Mouse (Mus musculus) limb, embryonic 11.5 days (tissue): ENCODE results near the gene 9530068E07Rik. TPM values are rescaled to one million over a fixed set of nuclear protein-coding genes. Genes with fewer than 3 reads are reported as not detected.
"Not testable (repeated sequence)": the region's sequence is repeated elsewhere in the genome, so short reads cannot be mapped to it uniquely, and the experiment has no call there.

Source experiments
- ATAC-seq: fragments of 200-750 bp; cut with Nextera tagmentation; 2 replicates; pipeline ENCODE4 v1.8.0; 2017; ENCODE audit warnings: low read depth; ENCODE audit not compliant: insufficient number of reproducible peaks, low FRiP score, low TSS enrichment
- DNase-seq: peaks from one replicate; pipeline ENCODE4 v3.0.0-alpha.2; 2015; ENCODE audit warnings: low spot score
- H3K27ac ChIP-seq: fragments of 300-500 bp; sonication (generic); replicated peaks from 2 replicates; pipeline ENCODE4 v1.5.1; 2014; ENCODE audit warnings: low read depth, mild to moderate bottlenecking, low read length
- H3K27me3 ChIP-seq: fragments of 300-500 bp; sonication (generic); 2 replicates; pipeline ENCODE4 v1.6.1; 2014; ENCODE audit warnings: mild to moderate bottlenecking, low read length, mixed read lengths; ENCODE audit not compliant: control insufficient read depth, insufficient read depth
- H3K36me3 ChIP-seq: fragments of 300-500 bp; sonication (generic); 2 replicates; pipeline ENCODE4 v1.6.1; 2014; ENCODE audit warnings: mild to moderate bottlenecking, low read length, moderate library complexity, mixed read lengths; ENCODE audit not compliant: control insufficient read depth, insufficient read depth
- H3K4me1 ChIP-seq: fragments of 300-500 bp; sonication (generic); 2 replicates; pipeline ENCODE4 v1.6.1; 2014; ENCODE audit warnings: low read length, mixed read lengths; ENCODE audit not compliant: control insufficient read depth, insufficient read depth
- H3K4me2 ChIP-seq: fragments of 300-500 bp; sonication (generic); 2 replicates; pipeline ENCODE4 v1.6.1; 2014; ENCODE audit warnings: low read depth, mild to moderate bottlenecking, moderate library complexity; ENCODE audit not compliant: severe bottlenecking
- H3K4me3 ChIP-seq: fragments of 300-500 bp; sonication (generic); 2 replicates; pipeline ENCODE4 v1.5.1; 2014; ENCODE audit warnings: low read depth, low read length
- H3K9ac ChIP-seq: fragments of 300-500 bp; sonication (generic); 2 replicates; pipeline ENCODE4 v1.6.1; 2014; ENCODE audit warnings: mild to moderate bottlenecking, low read length
- H3K9me3 ChIP-seq: fragments of 300-500 bp; sonication (generic); 2 replicates; pipeline ENCODE4 v1.6.1; 2016; ENCODE audit warnings: low read length; ENCODE audit not compliant: control insufficient read depth
- WGBS: fragments of 180-500 bp; shearing (Covaris S2); extraction: QIAGEN DNeasy Blood & Tissue Kit; methylation state at CpG from one replicate; pipeline ENCODE4 v1.1.7; 2014; 5-methylcytosine and 5-hydroxymethylcytosine counted together
- polyA plus RNA-seq: library from polyadenylated mRNA; unstranded; fragments of >200 nt; fragmentation: Nextera tagmentation; extraction: Ambion mirVana; gene quantifications from 2 replicates; pipeline ENCODE4 v1.2.1, GENCODE M21; 2014

The 9530068E07Rik gene
- polyA plus RNA-seq, 1 experiment from 2014 or later: 176 TPM

DNA sequence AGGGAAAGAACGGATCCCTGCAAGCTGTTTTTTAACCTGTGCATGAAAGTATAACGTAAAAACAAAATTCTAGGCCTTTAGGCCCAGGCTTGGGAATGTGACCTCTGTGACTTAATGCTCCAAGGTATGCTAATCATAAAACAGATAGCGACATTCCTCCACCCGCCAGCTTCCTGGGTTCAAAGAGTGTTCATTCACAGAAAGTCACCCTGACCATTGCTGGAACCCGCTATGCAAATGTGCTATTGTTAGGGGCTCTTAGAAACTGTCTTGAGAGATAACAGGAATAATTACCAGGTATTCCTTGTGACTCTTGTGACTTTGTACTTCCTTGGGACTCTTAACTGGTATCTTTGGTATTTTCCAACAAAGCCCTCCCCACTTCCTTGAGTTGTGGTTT, 39.1 kb upstream of the 9530068E07Rik start:
- not testable (repeated sequence) for ATAC-seq
- WGBS: 91% methylated on average over 5 of the region's 5 CpGs

DNA sequence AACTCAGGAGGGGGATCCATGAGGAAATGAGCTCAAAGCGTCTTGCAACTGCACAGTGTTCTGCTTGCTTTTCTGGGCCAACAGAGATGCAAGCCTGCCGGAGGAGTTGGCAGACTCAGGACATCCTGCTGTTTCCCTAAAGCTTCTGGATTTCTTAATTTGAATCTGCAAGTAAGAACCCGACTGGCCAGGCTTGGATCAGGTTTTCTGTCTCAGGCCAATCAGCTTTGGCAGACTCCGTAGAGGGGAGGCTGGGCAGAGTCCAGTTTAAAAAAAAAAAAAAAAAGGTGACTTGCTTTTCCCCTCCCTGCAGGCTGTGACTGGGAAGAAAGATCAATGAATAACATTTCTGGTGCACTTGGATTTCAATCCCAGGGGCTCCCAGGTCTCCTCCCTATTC, 37.7 kb upstream of the 9530068E07Rik start:
- no peak for ATAC-seq
- Histone ChIP-seq H3K36me3 (no peaks in the 10 kb centered on the region; the same call in 1 of the 2 replicates), H3K9ac (0 out of 2 replicates have a peak overlapping the region, but pooled peaks have one; percentile 12), H3K27ac (no peak overlapping the region), H3K9me3 (no peaks in the 10 kb centered on the region), H3K4me2 (peak overlapping the region; percentile 10; the same call in 1 of the 2 replicates), H3K4me3 (no peak overlapping the region), H3K4me1 (peaks cover 15% of the 10 kb centered on the region), H3K27me3 (no peaks in the 10 kb centered on the region)
- WGBS: 37% methylated on average over 4 of the region's 4 CpGs
- peak; percentile 41 for DNase-seq

More for the DNA sequence above, 39.1 kb upstream of the 9530068E07Rik start:
- not testable (repeated sequence) for H3K4me2 ChIP-seq, H3K27ac ChIP-seq, H3K4me3 ChIP-seq, H3K27me3 ChIP-seq, DNase-seq, H3K9ac ChIP-seq, H3K36me3 ChIP-seq, H3K9me3 ChIP-seq
- H3K4me1 ChIP-seq: peaks cover 12% of the 10 kb centered on the region

DNA sequence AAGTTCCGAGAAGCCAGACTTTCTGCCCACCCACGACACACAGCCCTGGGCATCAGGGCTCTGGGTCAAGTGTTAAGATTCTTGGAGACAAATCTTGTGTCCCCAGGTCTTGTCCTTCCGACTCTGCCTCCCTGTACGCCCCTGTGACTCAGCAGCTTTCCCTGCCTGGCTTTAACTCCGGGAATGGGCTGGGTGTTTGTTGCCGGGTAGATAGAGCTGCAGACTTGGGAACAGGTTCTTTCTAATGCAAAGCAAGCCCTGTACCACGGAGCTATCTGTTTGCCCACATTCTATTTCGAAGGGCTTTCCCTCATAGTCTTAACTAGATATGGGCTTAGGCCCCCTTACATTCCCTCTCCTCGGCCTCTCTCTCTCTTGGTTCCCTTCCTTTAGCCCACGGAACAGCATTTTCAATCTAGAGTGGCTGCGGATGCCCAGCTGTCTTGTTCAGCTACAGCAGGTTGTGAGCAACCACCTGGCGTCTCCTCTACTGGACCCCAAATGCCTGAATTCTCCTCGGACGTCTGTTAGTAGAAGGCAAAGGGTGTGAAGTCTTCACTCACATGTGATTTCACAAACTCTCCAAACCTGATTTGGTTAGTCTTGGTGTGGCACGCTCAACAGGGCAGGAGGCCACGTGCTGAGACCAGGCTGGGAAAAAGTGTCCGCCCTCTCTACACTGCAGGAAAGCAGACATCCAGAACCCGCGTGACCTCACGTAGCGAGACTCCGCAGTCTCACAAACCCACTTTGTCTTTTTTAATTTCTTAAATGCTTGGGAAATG, 36.4 kb upstream of the 9530068E07Rik start:
- Histone ChIP-seq H3K27me3 (no peaks in the 10 kb centered on the region), H3K27ac (peak overlapping the region; percentile 82), H3K4me3 (peak overlapping the region; percentile 66), H3K9ac (peak overlapping the region; percentile 82), H3K4me1 (peaks cover 21% of the 10 kb centered on the region), H3K36me3 (no peaks in the 10 kb centered on the region), H3K4me2 (peak overlapping the region; percentile 88), H3K9me3 (no peaks in the 10 kb centered on the region)
- DNase-seq: no peak
- peak; percentile 49; the same call in 1 of the 2 replicates for ATAC-seq
- 16% methylated on average over 22 of the region's 22 CpGs for WGBS

DNA sequence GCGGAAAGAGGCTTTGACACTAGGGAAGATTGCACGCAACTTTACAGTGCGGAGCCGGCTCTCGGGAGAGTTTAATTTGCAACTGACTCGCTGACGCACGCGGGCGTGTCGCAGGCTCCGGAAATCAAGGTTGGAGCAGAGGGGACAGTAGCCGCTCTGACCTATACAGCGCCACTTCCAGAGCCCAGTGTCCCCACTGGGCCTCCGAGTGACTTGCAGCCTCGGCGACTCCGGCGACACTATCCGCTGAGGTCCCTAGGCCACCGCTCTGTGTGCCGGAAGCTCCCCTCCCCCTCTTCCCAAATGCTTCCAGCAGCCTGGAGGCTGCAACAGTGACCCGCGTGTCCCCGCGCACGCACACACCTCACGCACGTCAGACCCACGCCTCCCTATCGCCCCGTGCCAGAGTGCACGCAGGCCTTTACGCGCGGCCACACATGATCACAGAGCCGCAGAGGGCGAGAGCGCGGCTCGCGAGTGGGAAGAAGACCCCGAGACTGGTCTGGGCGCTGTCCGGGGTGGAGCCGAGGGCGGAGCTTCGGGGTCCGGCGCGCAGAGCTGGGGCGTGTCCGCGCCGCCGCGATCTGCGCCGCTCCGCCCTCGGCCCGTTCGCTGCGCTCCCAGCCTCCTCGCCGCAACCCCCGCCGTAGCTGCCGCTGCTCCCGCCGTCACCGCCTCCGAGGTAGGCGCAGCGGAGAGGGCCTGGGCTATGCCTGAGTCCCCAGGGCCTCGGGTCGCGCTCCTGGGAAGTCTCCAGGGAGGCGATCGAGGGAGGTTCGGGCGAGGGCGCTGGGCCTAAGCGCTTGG, 35.6 kb upstream of the 9530068E07Rik start, which contains the start of gene Vdac1:
Gene Vdac1, plus strand, starts transcription at position 390 of the 807 bp plus-strand sequence.
- peak within 1 kb of the TSS; percentile 66 for H3K4me3 ChIP-seq
- ATAC-seq: peak; percentile 87
- peak within 1 kb of the TSS; percentile 82 for H3K9ac ChIP-seq
- whole genome bisulfite sequencing: under 1% methylated on average over 80 of the region's 84 CpGs
- peak; percentile 85 for DNase-seq
- peak within 1 kb of the TSS; percentile 82 for H3K27ac ChIP-seq
- peak within 1 kb of the TSS; percentile 88 for H3K4me2 ChIP-seq
- H3K4me1 ChIP-seq: peaks cover 25% of the 10 kb centered on the region
- no peaks in the 10 kb centered on the region for H3K36me3 ChIP-seq
- no peaks in the 10 kb centered on the region for H3K27me3 ChIP-seq
- no peaks in the 10 kb centered on the region for H3K9me3 ChIP-seq

DNA sequence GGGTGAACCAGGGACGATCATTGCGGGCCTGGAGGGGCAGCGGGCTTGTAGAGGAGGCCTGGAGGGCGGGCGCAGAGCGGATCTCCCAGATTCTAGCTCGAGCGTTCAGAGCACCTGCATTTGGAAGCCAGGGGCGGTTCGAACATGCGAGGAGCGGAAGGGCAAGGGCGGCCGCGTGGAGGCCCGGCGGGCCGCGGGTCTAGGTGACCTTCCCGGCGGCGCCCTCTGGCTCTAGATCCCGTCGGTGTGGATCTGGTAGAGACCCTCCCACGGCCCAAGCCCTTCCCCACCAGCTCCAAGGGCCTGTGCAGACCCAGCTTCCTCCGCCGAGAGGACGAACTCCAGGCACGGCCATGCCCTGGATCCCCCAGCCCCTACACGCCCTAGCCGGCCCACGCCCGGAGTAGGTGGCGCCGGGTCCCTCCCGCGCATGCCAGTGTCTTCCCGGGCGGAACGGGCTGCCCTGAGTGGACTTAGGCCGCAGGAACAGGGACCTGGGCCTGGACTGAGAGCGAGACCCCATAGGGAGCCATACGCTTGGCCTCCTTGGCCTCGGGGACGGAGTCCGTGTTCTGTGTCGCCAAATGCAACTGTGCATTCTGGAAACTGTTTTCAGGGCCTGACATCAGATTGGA, 34.8 kb upstream of the 9530068E07Rik start:
- Histone ChIP-seq H3K4me2 (peak overlapping the region; percentile 88), H3K36me3 (no peaks in the 10 kb centered on the region), H3K4me3 (peak overlapping the region; percentile 66), H3K27ac (peak overlapping the region; percentile 82), H3K9me3 (no peaks in the 10 kb centered on the region), H3K9ac (peak overlapping the region; percentile 82), H3K4me1 (peaks cover 25% of the 10 kb centered on the region), H3K27me3 (no peaks in the 10 kb centered on the region)
- under 1% methylated on average over 47 of the region's 47 CpGs for WGBS
- peak; percentile 32 for ATAC-seq
- DNase-seq: no peak

DNA sequence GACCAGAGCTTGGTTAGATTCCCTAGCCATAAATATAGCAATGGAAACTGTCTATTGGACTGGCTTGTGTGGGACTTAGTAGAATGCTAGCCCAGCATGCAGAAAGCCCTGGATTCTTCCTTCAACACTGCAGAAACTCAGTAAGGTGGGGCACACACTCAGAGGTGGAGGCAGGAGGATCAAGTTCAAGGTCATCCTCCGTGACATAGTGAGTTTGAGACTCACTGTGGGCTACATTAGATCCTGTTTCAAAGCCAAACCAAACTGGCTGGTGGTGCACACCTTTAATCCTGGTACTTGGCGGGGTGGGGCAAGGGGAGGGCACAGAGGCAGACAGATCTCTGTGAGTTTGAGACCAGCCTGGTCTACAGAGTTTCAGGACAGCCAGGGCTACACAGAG, 31.9 kb upstream of the 9530068E07Rik start:
- H3K4me2 ChIP-seq: no peak overlapping the region
- no peak overlapping the region for H3K4me3 ChIP-seq
- no peak overlapping the region for H3K9ac ChIP-seq
- no peak for DNase-seq
- 88% methylated on average over 2 of the region's 2 CpGs for WGBS
- no peaks in the 10 kb centered on the region for H3K27me3 ChIP-seq
- H3K27ac ChIP-seq: no peak overlapping the region
- no peaks in the 10 kb centered on the region for H3K9me3 ChIP-seq
- peaks cover 25% of the 10 kb centered on the region for H3K4me1 ChIP-seq
- ATAC-seq: no peak
- no peaks in the 10 kb centered on the region for H3K36me3 ChIP-seq

DNA sequence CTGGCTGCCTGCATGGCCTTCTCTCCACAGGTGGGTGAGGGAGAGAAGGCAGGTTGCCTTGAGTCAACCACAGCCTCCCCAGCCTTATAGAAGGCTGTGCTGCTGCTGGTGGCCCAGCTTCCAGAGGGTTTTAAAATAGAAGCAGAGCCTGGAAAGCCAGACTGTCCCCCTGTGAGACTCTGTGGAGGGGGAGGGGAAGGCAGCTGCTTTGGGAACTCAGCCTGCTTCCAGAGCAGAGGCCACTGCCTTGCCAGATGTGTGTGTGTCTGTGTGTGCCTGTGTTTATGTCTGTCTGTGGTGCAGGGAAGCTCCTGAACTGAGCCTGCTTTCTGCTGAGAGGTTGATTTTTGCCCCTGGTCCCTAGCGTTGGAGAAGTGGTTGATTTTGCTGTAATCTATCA, 31.1 kb upstream of the 9530068E07Rik start:
- ATAC-seq: no peak
- Histone ChIP-seq H3K27ac (peak overlapping the region; percentile 33), H3K4me1 (peaks cover 19% of the 10 kb centered on the region), H3K36me3 (no peaks in the 10 kb centered on the region), H3K9ac (no peak overlapping the region; the same call in 1 of the 2 replicates), H3K27me3 (no peaks in the 10 kb centered on the region), H3K4me2 (no peak overlapping the region), H3K4me3 (no peak overlapping the region), H3K9me3 (no peaks in the 10 kb centered on the region)
- 58% methylated on average over 1 of the region's 1 CpGs for WGBS
- DNase-seq: peak; percentile 72

DNA sequence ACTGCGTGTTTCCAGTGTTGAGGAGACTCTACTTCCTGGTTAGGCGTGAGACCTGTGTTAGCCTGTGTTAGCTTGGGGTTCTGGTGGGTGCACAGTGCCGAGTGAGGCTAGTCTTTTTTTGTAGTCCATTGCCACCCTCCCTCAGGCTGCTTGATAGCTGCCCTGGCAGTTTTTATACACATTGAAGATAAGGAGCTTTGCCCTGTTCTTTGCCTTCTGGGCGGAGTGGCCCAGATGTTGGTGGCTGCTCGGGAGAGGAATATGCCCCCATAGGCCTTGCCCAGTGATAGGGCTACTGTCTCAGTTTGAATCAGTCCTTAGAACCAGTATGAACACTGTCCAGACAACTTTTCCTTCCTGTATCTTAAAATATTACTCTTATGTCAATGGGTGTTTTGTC, 29.9 kb upstream of the 9530068E07Rik start:
- no peak for ATAC-seq
- Histone ChIP-seq H3K27me3 (no peaks in the 10 kb centered on the region), H3K9ac (no peak overlapping the region), H3K9me3 (no peaks in the 10 kb centered on the region), H3K4me2 (no peak overlapping the region), H3K27ac (no peak overlapping the region), H3K36me3 (no peaks in the 10 kb centered on the region), H3K4me3 (no peak overlapping the region), H3K4me1 (peaks cover 21% of the 10 kb centered on the region)
- DNase-seq: no peak
- 94% methylated on average over 5 of the region's 5 CpGs for WGBS
